23 mouse cellular contexts compared by ENCODE assay signal in the genomic region with DNA sequence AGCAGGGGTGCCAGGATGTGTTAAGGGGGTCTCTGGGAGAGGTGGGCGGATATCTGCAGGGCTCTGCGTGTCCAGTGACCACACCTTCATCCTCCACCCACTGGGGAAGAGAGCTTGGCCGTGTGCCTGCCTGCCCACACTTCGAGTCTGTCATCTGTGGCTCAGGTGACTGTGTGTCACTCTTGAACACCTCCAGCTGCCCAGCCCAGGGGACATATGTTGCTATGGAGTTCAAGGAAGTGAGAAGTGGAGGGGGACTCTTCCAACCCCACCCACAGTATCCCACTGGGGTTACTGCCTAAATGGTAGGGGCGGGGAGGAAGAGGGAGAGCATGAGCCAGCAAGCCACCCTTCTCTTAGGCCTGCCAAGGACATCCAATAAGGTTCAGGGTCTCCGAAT.
DNase-seq lines count a peak whose midpoint lies in the region; ATAC-seq and TF ChIP-seq lines count a peak whose summit lies in the region.
"Had no signal": no experiment of that assay in that cellular context is flagged by ENCODE, and none has a peak within 500 bp of the region (broad histone marks: within the 10 kb centered on the region; RNA-seq: fewer than 3 reads in every experiment).

No protein-coding gene starts in this region.

- H3K79me2 ChIP-seq in CH12.LX (replicated peaks; ENCODE audit: control insufficient read depth, extremely low read depth, insufficient read depth, poor library complexity, severe bottlenecking), result no peaks in the 10 kb centered on the region

- dilution Hi-C loops in CH12.LX (cut with MboI; ENCODE audit: extremely low pct_ligation_motif_present, extremely low pct_unique_long_range_greater_than_20kb, low sequenced_read_pairs), result no loop called here

- no peak for TF ChIP-seq EP300 in CH12.LX (IDR thresholded peaks at IDR 0.05; ENCODE audit: low read length)

- H3K4me3 ChIP-seq in gastrocnemius, adult 2 months, result no peak overlapping the region
- H3K4me3 ChIP-seq in CH12.LX (replicated peaks in 1 of 3; ENCODE audit: low read depth in 2 of 3, low read length in 2 of 3, poor library complexity in 1 of 3), result no peak overlapping the region
- H3K4me3 ChIP-seq in limb, embryonic 14.5 days (replicated peaks; ENCODE audit: low read length), result no peak overlapping the region
- H3K4me3 ChIP-seq: embryonic facial prominence, embryonic 12.5 days; left cerebral cortex, adult 2 months; midbrain, embryonic 15.5 days; myocyte had no signal

- TF ChIP-seq POLR2A in CH12.LX (IDR thresholded peaks at IDR 0.05; ENCODE audit: low read depth, low read length), result no peak
- no peak for TF ChIP-seq POLR2A in limb, embryonic 14.5 days (IDR thresholded peaks at IDR 0.05; ENCODE audit: borderline replicate concordance, extremely low read depth, insufficient read depth, insufficient read length)

- ATAC-seq in limb, embryonic 14.5 days (ENCODE audit: low FRiP score, low read depth), result no peak
- ATAC-seq in inflammation-experienced regulatory T-cells, adult 6 months, result no peak
- ATAC-seq: forebrain, embryonic 14.5 days; midbrain, embryonic 15.5 days had no signal

- peaks cover 0 to 9% of the 10 kb centered on the region in 2 experiments for H3K36me3 ChIP-seq in CH12.LX (replicated peaks in 1 of 2; ENCODE audit: control insufficient read depth in 1 of 2, insufficient read depth in 1 of 2, low read length in 1 of 2)
- no peaks in the 10 kb centered on the region for H3K36me3 ChIP-seq in limb, embryonic 14.5 days (ENCODE audit: control insufficient read depth, insufficient read depth, low read length)
- H3K36me3 ChIP-seq: embryonic facial prominence, embryonic 12.5 days; midbrain, embryonic 15.5 days had no signal

- DNase-seq in gastrocnemius, adult 2 months, result peak; percentile 26
- no peak for DNase-seq in gastrocnemius, postnatal 4 days (ENCODE audit: low spot score in 2 of 2)
- DNase-seq in heart, postnatal 14 days, result peak; percentile 17 to 20
- DNase-seq in heart, adult 9 months (ENCODE audit: low spot score in 2 of 2), result no peak
- peak; percentile 31 for DNase-seq in CH12.LX (ENCODE audit: extremely low read depth)
- DNase-seq in limb, embryonic 14.5 days (ENCODE audit: low spot score), result no peak
- DNase-seq in adrenal gland, adult 8-10 months, result no peak
- DNase-seq: adrenal gland, postnatal 36 days; cerebellum, adult 11-12 months; cerebellum, postnatal 36 days; gastrocnemius, postnatal 36 days; kidney, adult 8-10 months; kidney, postnatal 25 days; layer of hippocampus, adult 9-11 months; left cerebral cortex, postnatal 4 days; thymus, adult 2 months had no signal

- peaks cover 4 to 16% of the 10 kb centered on the region in 2 experiments; a peak in 2 of 4 replicates for H3K4me1 ChIP-seq in CH12.LX (ENCODE audit: control insufficient read depth in 1 of 2, insufficient read depth in 2 of 2)
- peaks cover 68% of the 10 kb centered on the region for H3K4me1 ChIP-seq in limb, embryonic 14.5 days (ENCODE audit: control insufficient read depth, insufficient read depth, low read length)

- no peak overlapping the region for H3K4me2 ChIP-seq in CH12.LX (ENCODE audit: insufficient read depth, low read depth, poor library complexity, severe bottlenecking)
- H3K4me2 ChIP-seq in limb, embryonic 14.5 days (replicated peaks; ENCODE audit: low read depth, low read length, severe bottlenecking), result no peak overlapping the region
- H3K4me2 ChIP-seq: embryonic facial prominence, embryonic 12.5 days; midbrain, embryonic 15.5 days had no signal

- no peak for TF ChIP-seq RAD21 in CH12.LX (IDR thresholded peaks at IDR 0.05; ENCODE audit: low read depth, low read length)

- in situ Hi-C loops in CH12.LX (cut with MboI; ENCODE audit: low pct_ligation_motif_present, low pct_unique_long_range_greater_than_20kb, low sequenced_read_pairs), result no loop called here

- 33% methylated on average over 6 of the region's 6 CpGs for WGBS in limb, embryonic 14.5 days

- H3K27ac ChIP-seq in gastrocnemius, adult 2 months, result peak overlapping the region; percentile 7; the same call in 1 of the 2 replicates
- no peak overlapping the region for H3K27ac ChIP-seq in CH12.LX (ENCODE audit: insufficient read depth, low read depth)
- peak overlapping the region; percentile 50 for H3K27ac ChIP-seq in limb, embryonic 14.5 days (replicated peaks; ENCODE audit: low read depth, low read length)
- H3K27ac ChIP-seq: left cerebral cortex, adult 2 months; liver, embryonic 14.5 days; midbrain, embryonic 15.5 days had no signal

- TF ChIP-seq CTCF in gastrocnemius, adult 2 months (IDR thresholded peaks at IDR 0.05), result no peak
- TF ChIP-seq CTCF in CH12.LX (conservative IDR thresholded peaks at IDR 0.05 in 1 of 2, IDR thresholded peaks at IDR 0.05 in 1 of 2; ENCODE audit: low read depth in 2 of 2, low read length in 2 of 2), result no peak

- no peak overlapping the region for H3K9ac ChIP-seq in CH12.LX (ENCODE audit: insufficient read depth, low read depth)
- H3K9ac ChIP-seq in limb, embryonic 14.5 days (ENCODE audit: low read depth, low read length, severe bottlenecking), result no peak overlapping the region
- H3K9ac ChIP-seq: embryonic facial prominence, embryonic 12.5 days; liver, embryonic 14.5 days; midbrain, embryonic 15.5 days had no signal

- no peaks in the 10 kb centered on the region for H3K27me3 ChIP-seq in CH12.LX (replicated peaks)
- H3K27me3 ChIP-seq in limb, embryonic 14.5 days (ENCODE audit: control insufficient read depth, insufficient read depth, low read length), result no peaks in the 10 kb centered on the region
- H3K27me3 ChIP-seq: embryonic facial prominence, embryonic 12.5 days; midbrain, embryonic 15.5 days had no signal

- intact Hi-C loops in gastrocnemius, adult 2 months (cut with DNase I), result no loop called here
- intact Hi-C loops in heart, postnatal 14 days (cut with DNase I), result no loop called here

- H3K9me3 ChIP-seq in CH12.LX (replicated peaks; ENCODE audit: low read length), result no peaks in the 10 kb centered on the region
- H3K9me3 ChIP-seq in limb, embryonic 14.5 days (ENCODE audit: control insufficient read depth, low read length), result no peaks in the 10 kb centered on the region
- H3K9me3 ChIP-seq: embryonic facial prominence, embryonic 12.5 days; midbrain, embryonic 15.5 days had no signal

TF ChIP-seq in CH12.LX, 34 proteins besides CTCF, POLR2A, EP300 and RAD21:
- TF ChIP-seq ETS1 (conservative IDR thresholded peaks at IDR 0.05; ENCODE audit: low read depth, low read length) (peak; percentile 30; the same call in 1 of the 2 replicates), BHLHE40 (IDR thresholded peaks at IDR 0.05; ENCODE audit: low read depth, low read length) (peak; percentile 45; the same call in 1 of the 2 replicates), MYC (IDR thresholded peaks at IDR 0.05; ENCODE audit: low read depth, low read length) (no peak), RCOR1 (conservative IDR thresholded peaks at IDR 0.05; ENCODE audit: low read depth, low read length) (no peak)

Comparison
In these comparisons a context has a peak if more than half of its experiments do, and no peak if none do; other contexts are left out.
1. DNase-seq: peak in gastrocnemius, adult 2 months (single experiment), heart, postnatal 14 days (2 of 2) and CH12.LX (single experiment); none in gastrocnemius, postnatal 4 days (0 of 2), heart, adult 9 months (0 of 2), limb, embryonic 14.5 days (single experiment) and adrenal gland, adult 8-10 months (single experiment).